Mouse (Mus musculus) gonadal fat pad, adult 2 months (tissue): Measurements from ENCODE around the gene Dgkg. TPM values are rescaled to one million over a fixed set of nuclear protein-coding genes. Genes with fewer than 3 reads are reported as not detected.

Experiments used
- DNase-seq: peaks from one replicate; pipeline ENCODE4 v3.0.0-alpha.2; 2012; ENCODE audit warnings: low read depth
- polyA plus RNA-seq: library from polyadenylated mRNA; depleted of rRNA; stranded (reverse); fragments of >200 nt; gene quantifications from 2 replicates; pipeline ENCODE4 v1.2.3, GENCODE M21; 2012

Gene Dgkg
- polyA plus RNA-seq, 1 experiment, result 2.4 TPM

GRCm38 (mm10) chr16:22598741-22599140, 58.3 kb downstream of the Dgkg start:
- DNase-seq, result no peak

DNA sequence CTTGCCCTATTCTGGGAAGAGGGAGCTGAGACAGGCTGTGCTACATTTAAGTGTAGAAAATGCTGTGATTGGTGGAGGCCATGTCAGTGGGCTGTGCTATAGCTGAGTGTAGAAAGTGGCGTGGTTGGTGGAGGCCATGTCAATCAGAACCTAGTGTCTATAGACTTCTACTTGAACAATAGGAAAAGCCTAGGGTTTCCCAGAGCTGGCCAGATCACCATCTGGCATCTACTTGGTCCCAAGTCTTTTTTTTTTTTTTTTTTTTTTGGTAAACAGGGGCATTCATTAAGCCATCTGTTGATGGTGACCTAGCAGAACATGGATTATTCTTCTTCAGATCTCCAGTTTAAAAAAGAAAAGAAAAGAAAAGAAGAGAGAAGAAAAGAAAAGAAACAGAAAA, 60.6 kb downstream of the Dgkg start:
- DNase-seq, result no peak

GRCm38 (mm10) chr16:22593907-22594306, 63.1 kb downstream of the Dgkg start:
- DNase-seq, result no peak

GRCm38 (mm10) chr16:22589619-22590018, 67.4 kb downstream of the Dgkg start:
- no peak for DNase-seq

DNA sequence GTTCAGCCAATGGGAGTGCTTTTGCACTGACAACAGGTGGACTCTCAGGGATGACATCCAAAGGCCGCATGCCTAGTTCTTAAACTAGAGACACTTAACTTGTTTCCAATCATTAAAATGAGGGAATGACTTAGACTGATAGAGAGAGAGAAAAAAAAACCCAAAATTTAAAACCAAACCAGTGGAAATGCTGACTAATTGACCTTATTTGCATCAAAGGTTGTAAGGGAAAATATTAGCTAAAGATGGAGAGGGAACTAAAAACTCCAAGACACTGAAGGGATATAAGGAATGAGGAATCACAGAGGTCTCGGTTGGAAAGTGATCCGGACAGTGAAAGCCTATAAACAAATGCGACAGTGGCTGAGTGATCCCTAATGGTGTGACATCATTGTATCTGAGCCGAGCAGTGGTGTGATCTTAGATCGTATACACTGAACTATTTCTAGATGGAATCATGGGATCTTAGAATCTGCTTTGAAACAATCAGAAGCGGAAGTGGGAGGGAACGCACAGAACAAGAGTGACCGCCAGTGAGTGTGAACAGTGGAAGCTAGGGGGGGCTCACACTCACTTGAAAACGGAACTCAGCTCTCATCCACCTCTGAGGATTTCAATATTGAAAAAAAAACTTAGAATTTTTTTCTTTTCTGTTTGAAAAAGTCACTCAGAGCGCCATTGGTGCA, 70.7 kb downstream of the Dgkg start:
- no peak for DNase-seq

- DNase-seq, result no peak
Observed at GRCm38 (mm10) chr16:22585523-22585922, 71.5 kb downstream of the Dgkg start.

GRCm38 (mm10) chr16:22583401-22583800, 73.6 kb downstream of the Dgkg start:
- no peak for DNase-seq

DNA sequence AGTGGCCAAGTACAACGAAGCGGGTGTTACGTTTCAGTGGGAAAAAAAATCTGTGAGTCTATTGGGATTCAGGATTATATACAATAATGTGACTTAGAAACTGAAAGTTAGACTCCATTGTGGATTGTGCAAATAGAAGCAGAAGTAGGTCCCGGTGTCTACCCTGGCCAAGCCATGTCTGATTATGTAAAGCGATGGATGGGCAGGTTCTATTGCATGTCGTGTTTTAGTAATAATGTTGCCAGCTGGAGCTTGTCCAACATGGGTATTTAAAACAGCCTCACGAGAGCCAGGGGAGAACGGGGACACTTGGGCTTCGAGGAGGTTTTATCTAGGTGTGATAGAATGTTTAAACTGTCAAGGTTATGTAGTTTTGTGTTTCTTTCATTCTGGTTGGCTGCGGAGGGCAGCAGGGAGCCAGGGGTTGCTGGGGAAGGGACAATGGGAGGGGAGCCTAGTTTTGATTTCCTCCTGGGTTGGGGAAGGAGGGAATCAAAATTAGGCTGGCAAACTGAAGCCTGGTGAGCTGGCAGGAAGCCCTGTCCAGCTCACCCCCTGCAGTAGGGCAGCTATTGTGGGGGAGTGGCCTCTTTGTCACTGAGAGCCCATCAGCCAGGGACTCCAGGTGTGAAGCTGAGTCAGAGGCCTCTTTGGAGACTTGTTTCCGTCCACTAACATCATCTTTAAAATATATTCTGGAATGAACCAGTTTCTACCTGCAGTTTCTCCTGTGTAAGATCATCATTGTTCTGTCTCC, 74.7 kb downstream of the Dgkg start:
- no peak for DNase-seq

- DNase-seq, result no peak
Observed at GRCm38 (mm10) chr16:22580103-22580502, 76.9 kb downstream of the Dgkg start.

GRCm38 (mm10) chr16:22578883-22579282, 78.1 kb downstream of the Dgkg start:
- DNase-seq, result no peak

DNA sequence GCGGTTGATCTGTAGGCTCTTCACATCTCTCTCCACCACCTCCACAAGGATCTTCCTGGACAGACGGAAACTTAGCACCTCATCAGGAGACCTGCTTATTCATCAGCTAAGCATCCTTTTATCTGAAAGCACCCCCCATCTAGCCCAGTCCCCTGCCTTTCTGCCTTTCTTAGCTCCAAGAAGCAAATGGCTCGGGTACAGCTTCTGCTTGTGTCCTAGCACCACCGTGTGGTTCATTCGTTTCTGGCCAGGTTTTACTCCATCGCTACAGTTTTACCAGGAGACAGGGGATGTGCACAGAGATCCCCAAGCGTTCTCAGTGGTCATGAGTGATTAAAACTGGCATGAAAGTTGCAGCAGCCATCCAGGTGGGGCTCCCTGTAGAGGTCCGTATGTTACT, 79.4 kb downstream of the Dgkg start:
- DNase-seq, result no peak

- DNase-seq, result no peak
Observed at GRCm38 (mm10) chr16:22574164-22574563, 82.9 kb downstream of the Dgkg start.

- peak; percentile 46 for DNase-seq
Observed at GRCm38 (mm10) chr16:22572641-22573341, 84.2 kb downstream of the Dgkg start.

- DNase-seq, result no peak
Observed at GRCm38 (mm10) chr16:22564907-22565272, 92.1 kb downstream of the Dgkg start.

GRCm38 (mm10) chr16:22564259-22564906, 92.6 kb downstream of the Dgkg start:
- no peak for DNase-seq

DNA sequence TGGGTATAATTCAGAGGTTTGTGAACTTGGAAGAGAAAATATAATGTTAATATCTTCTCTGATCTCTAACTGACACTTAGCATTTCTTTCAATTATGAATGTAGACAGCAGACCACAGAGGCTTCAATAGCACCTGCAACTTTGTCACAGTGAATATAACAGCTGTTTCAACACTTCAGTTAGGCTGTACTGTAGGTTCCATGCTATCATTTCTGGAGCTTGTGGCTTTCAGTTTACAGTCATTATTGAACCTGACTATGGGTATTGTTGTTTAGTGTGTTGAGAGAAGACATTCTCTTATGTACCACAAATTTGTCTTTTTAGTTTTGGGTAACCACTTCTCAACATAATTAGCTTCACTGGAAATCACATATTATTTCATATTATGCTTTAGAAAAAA, 93.4 kb downstream of the Dgkg start:
- DNase-seq, result no peak

- no peak for DNase-seq
Observed at GRCm38 (mm10) chr16:22554996-22555395, 102.0 kb downstream of the Dgkg start.

DNA sequence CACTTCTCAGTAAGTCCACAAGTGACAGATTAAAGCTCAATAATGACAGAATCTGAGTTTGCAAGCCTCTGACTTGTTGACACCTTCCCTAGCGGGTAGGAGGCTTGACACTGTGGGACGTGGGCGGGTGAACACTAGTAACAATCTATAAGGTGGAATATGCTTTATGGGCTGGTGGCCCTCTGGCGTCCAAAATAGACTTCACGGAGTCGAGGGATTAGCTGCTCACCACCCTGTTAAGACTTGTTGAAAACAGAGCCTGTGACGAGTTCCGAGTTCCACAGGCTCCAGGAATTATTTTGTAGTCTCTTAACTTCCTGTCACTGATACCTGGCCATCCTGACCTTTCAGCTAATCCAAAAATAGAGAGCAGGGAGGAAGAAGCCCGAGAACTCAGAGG, 104.7 kb downstream of the Dgkg start:
- DNase-seq, result no peak

GRCm38 (mm10) chr16:22551231-22552000, 105.6 kb downstream of the Dgkg start:
- no peak for DNase-seq

DNA sequence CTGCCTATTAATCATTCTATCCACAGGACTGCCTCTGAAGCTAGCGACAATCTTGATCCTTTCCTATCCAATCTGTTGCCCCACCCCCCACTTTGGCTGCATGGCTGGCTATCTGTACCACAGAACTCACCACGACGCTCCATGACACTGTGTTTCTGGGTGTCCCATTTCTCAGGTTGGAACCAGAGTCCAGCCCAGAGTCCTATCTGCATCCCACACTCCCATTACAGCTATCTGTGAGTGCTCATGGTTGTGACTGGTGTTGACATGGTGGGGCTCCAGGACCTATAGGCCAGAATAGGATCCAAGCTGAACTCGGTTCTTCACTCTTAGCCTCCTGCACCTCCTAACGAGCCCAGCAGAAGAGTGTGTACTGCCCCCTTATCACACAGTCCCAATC, 107.7 kb downstream of the Dgkg start:
- no peak for DNase-seq
